Mouse (Mus musculus): ENCODE measurements around the gene Cacna1e. TPM values are rescaled to one million over a fixed set of nuclear protein-coding genes. Genes with fewer than 3 reads are reported as not detected.

The Cacna1e gene
- polyA plus RNA-seq, 1 experiment from 2014 or later: 0.12 TPM

DNA sequence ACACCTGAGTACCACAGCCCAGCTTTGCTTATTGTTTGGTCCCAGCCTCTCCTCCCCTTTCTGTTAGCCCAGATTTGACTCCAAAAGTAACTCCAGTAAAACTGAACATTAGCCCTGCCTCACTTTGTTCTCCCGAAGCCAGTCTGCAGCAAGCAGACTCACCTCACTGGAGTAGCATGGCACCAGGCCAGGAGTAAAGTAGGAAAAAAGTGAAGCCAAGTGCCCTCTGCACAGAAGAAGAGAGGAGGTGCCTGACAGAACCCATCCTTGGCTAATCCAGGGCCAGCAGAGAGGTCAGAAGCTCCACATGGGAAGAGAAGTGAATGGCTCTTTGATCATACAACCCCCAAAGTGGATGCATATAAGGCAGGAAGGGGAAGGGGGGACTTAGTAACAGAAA is 100.8 kb downstream of the Cacna1e start:
- no peak overlapping the region for H3K4me2 ChIP-seq
- 69% methylated on average over 1 of the region's 1 CpGs for WGBS
- H3K36me3 ChIP-seq: no peaks in the 10 kb centered on the region

DNA sequence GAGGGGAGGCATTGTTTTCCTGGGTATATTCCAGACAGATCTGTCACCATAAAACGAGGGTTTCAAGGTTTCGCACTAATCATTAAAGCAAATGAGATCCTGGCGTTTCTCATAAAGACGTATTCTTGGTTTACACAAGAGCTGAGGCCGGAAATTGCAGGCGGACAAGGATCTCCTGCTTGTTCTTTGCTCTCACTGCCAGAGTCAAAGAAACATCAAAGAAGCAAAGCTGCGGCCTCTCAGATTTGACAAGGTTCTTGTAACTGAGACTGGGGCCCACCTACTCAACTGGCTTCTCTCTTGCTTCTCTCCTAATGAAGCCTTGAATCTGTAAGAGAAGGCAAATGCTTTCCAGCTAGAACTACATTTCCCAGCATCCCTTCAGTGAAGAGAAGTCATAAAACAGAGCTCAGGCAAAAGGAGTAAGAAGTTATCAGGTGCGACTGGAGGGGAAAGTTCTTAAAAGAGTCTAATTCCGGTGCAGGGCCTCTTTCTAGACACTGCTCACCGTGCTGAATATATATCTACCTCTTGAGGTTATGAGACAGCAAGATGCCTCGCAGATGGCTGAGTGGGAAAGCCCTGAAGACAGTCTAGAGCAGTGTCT is 104.3 kb downstream of the Cacna1e start:
- Histone ChIP-seq H3K4me3 (no peak overlapping the region), H3K27ac (replicated peaks) (peak overlapping the region; percentile 32; the same call in 1 of the 2 replicates), H3K4me2 (no peak overlapping the region), H3K9me3 (no peaks in the 10 kb centered on the region), H3K27me3 (replicated peaks) (peaks cover 24% of the 10 kb centered on the region), H3K9ac (no peak overlapping the region), H3K4me1 (peaks cover 10% of the 10 kb centered on the region), H3K36me3 (no peaks in the 10 kb centered on the region)
- no peak for ATAC-seq (ENCODE audit: extremely low read depth, insufficient number of reproducible peaks, low FRiP score, low TSS enrichment)
- 61% methylated on average over 11 of the region's 11 CpGs for WGBS

More for the DNA sequence above, 100.8 kb downstream of the Cacna1e start:
- Histone ChIP-seq H3K27ac (replicated peaks) (no peak overlapping the region), H3K9me3 (no peaks in the 10 kb centered on the region), H3K4me1 (peaks cover 17% of the 10 kb centered on the region), H3K4me3 (no peak overlapping the region), H3K9ac (no peak overlapping the region), H3K27me3 (replicated peaks) (peaks cover 36% of the 10 kb centered on the region)
- no peak for ATAC-seq (ENCODE audit: extremely low read depth, insufficient number of reproducible peaks, low FRiP score, low TSS enrichment)

DNA sequence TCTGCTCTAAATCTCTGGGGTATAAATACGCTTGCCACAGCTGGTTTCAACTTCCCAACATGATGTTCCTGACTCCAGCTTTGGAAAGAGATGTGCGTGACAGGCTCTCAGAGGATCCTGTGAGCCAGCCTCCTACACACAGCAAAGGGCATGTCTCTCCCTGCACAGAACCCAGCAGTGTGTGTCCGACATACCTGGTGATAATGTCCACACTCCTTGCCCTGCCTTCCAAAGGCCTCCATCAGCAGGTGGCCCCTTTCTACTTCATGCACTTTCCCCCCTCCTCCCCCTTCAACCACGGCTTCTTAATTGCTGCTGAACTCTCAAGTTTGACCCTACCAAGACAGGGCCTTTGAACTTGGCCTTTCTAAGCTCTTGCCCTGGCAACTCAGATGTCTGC is 108.0 kb downstream of the Cacna1e start:
- no peaks in the 10 kb centered on the region for H3K9me3 ChIP-seq
- H3K27me3 ChIP-seq (replicated peaks): no peaks in the 10 kb centered on the region
- H3K4me3 ChIP-seq: no peak overlapping the region
- H3K4me1 ChIP-seq: peaks cover 4% of the 10 kb centered on the region; the same call in 1 of the 2 replicates
- ATAC-seq (ENCODE audit: extremely low read depth, insufficient number of reproducible peaks, low FRiP score, low TSS enrichment): no peak
- no peak overlapping the region for H3K27ac ChIP-seq (replicated peaks)
- WGBS: 61% methylated on average over 4 of the region's 4 CpGs
- no peak overlapping the region for H3K9ac ChIP-seq
- no peaks in the 10 kb centered on the region for H3K36me3 ChIP-seq
- no peak overlapping the region for H3K4me2 ChIP-seq

DNA sequence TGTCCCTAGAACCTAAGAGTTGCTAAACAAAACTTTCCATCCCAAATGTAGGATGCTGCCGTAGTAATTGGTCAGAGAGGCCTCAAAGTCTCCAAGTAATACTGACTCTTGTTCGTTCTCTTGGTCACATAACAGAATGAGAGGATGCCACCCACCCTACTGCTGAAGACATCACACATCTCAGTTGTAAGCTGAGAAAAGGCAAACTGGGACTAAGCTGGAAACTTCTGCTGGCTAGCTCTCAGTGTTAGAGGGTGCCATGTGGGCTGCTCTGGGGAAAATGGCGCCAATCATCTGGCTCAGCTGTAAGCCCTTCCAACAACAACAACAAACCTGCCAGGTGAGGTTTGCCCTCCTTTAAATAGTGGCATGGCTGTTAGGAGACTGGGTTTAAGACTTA is 109.8 kb downstream of the Cacna1e start:
- H3K36me3 ChIP-seq: no peaks in the 10 kb centered on the region
- peaks cover 4% of the 10 kb centered on the region; the same call in 1 of the 2 replicates for H3K4me1 ChIP-seq
- no peak overlapping the region for H3K27ac ChIP-seq (replicated peaks)
- H3K4me2 ChIP-seq: no peak overlapping the region
- WGBS: 79% methylated on average over 3 of the region's 3 CpGs
- no peaks in the 10 kb centered on the region for H3K9me3 ChIP-seq
- no peak overlapping the region for H3K4me3 ChIP-seq
- no peaks in the 10 kb centered on the region for H3K27me3 ChIP-seq (replicated peaks)
- ATAC-seq (ENCODE audit: extremely low read depth, insufficient number of reproducible peaks, low FRiP score, low TSS enrichment): no peak
- no peak overlapping the region for H3K9ac ChIP-seq

DNA sequence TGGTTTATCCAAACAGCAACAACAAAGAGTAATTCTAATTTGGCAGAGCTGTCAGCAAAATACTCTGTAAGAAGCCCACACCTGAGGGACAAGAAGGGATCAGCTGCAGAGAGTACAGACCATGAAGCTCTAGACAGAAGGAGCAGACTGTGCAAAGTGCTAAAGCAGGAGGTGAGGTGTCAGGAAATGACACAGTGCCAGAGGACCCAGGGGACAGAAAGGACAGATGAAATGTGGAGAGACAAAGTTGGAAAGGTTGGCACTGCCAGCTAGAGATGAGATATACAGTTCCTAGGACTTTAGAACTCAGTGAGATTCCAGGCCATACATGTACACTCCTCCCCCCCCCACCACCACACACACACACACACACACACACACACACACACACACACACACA is 113.2 kb downstream of the Cacna1e start:
- Histone ChIP-seq H3K4me3 (no peak overlapping the region), H3K27me3 (replicated peaks) (no peaks in the 10 kb centered on the region), H3K27ac (replicated peaks) (no peak overlapping the region), H3K36me3 (no peaks in the 10 kb centered on the region), H3K9ac (no peak overlapping the region), H3K9me3 (no peaks in the 10 kb centered on the region), H3K4me1 (no peaks in the 10 kb centered on the region), H3K4me2 (no peak overlapping the region)
- no peak for ATAC-seq (ENCODE audit: extremely low read depth, insufficient number of reproducible peaks, low FRiP score, low TSS enrichment)

DNA sequence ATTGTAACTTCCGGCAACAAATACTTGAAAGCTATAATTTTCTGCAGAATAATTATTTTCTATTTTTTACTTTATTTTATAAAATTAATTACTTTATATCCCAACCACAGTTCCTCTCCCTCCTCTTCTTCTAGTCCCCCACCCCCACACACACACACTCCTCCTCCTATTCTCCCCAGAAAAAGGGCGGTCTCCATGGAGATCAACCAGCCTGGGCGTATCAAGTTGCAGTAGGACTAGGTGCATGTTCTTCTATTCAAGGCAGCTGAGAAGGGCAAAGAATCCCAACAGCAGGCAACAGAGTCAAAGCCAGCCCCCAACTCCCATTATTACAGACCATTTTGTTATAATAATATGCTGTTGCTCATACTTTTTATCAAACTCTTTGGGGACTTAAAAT is 113.8 kb downstream of the Cacna1e start:
- no peak for ATAC-seq (ENCODE audit: extremely low read depth, insufficient number of reproducible peaks, low FRiP score, low TSS enrichment)
- Histone ChIP-seq H3K9me3 (no peaks in the 10 kb centered on the region), H3K4me2 (no peak overlapping the region), H3K9ac (no peak overlapping the region), H3K4me3 (no peak overlapping the region), H3K36me3 (no peaks in the 10 kb centered on the region), H3K27me3 (replicated peaks) (no peaks in the 10 kb centered on the region), H3K27ac (replicated peaks) (no peak overlapping the region), H3K4me1 (no peaks in the 10 kb centered on the region)
- 44% methylated on average over 3 of the region's 3 CpGs for WGBS

DNA sequence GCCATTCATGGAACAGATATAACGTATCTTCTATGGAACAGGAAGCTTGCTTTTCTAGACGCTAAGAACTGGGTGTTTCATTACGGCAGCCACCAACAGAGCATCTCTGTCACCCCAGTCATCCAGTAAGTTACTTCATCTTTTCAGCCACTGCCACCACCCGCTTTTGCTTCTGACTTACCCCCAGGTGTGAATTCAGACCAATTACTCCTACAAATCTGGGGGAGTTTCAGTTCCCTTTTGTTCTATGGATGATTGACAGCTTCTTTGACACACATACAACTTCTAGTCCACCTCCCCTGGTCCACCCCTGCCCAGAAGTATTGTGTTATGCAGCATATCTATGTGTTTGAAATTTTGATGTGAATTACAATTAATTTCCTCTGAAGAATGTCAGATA is 121.2 kb downstream of the Cacna1e start:
- H3K4me2 ChIP-seq: no peak overlapping the region
- H3K27me3 ChIP-seq (replicated peaks): no peaks in the 10 kb centered on the region
- H3K9ac ChIP-seq: no peak overlapping the region
- H3K9me3 ChIP-seq: no peaks in the 10 kb centered on the region
- WGBS: 71% methylated on average over 4 of the region's 4 CpGs
- H3K27ac ChIP-seq (replicated peaks): no peak overlapping the region
- no peaks in the 10 kb centered on the region for H3K36me3 ChIP-seq
- H3K4me3 ChIP-seq: no peak overlapping the region
- no peaks in the 10 kb centered on the region for H3K4me1 ChIP-seq
- no peak for ATAC-seq (ENCODE audit: extremely low read depth, insufficient number of reproducible peaks, low FRiP score, low TSS enrichment)

DNA sequence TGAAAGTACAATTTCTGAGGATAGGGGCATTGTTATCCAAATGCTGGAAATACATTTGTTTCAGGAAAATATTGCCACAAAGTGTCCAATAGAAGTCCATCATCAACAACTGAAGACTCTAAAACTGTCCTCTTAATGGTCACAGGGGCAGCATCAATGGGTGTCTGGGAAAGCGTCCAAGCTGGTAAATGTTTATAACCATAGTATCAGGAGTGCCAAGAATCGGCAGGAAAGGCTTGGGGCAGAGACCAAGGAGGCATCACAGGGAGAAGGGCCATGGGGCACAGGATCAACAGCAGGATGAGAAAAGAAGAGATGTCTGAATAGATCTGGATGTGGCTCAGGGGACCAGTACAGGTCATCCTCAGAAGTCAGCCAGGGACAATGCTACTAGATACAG is 132.2 kb downstream of the Cacna1e start:
- Histone ChIP-seq H3K4me3 (no peak overlapping the region), H3K4me2 (no peak overlapping the region), H3K36me3 (no peaks in the 10 kb centered on the region), H3K9me3 (no peaks in the 10 kb centered on the region), H3K9ac (no peak overlapping the region), H3K27ac (replicated peaks) (no peak overlapping the region), H3K4me1 (no peaks in the 10 kb centered on the region), H3K27me3 (replicated peaks) (peaks cover 12% of the 10 kb centered on the region; the same call in 1 of the 2 replicates)
- 68% methylated on average over 2 of the region's 2 CpGs for WGBS
- ATAC-seq (ENCODE audit: extremely low read depth, insufficient number of reproducible peaks, low FRiP score, low TSS enrichment): no peak

DNA sequence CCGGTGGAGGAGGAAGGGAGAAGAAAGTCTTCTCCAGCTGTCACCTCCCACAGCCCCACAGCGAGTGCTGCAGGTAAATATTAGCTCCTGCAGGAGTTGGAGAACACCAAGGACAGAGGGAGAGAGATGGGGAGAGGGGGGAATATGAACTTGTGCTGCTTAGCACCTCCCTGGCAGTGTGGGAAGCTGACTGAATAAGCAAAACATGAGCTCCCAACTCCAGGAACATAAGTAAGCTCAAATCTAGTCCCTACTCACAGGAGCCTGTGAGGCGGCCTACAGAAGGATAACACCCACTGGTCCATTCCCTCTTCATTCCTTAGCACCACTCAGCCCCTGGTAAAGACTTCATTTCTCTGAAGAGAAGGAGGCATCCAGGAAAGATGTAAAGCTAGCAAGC is 135.8 kb downstream of the Cacna1e start:
- Histone ChIP-seq H3K9me3 (no peaks in the 10 kb centered on the region), H3K9ac (no peak overlapping the region), H3K27ac (replicated peaks) (no peak overlapping the region), H3K4me2 (no peak overlapping the region), H3K4me1 (no peaks in the 10 kb centered on the region), H3K36me3 (no peaks in the 10 kb centered on the region), H3K27me3 (replicated peaks) (peaks cover 11% of the 10 kb centered on the region; the same call in 1 of the 2 replicates), H3K4me3 (no peak overlapping the region)
- 63% methylated on average over 3 of the region's 3 CpGs for WGBS
- no peak for ATAC-seq (ENCODE audit: extremely low read depth, insufficient number of reproducible peaks, low FRiP score, low TSS enrichment)

DNA sequence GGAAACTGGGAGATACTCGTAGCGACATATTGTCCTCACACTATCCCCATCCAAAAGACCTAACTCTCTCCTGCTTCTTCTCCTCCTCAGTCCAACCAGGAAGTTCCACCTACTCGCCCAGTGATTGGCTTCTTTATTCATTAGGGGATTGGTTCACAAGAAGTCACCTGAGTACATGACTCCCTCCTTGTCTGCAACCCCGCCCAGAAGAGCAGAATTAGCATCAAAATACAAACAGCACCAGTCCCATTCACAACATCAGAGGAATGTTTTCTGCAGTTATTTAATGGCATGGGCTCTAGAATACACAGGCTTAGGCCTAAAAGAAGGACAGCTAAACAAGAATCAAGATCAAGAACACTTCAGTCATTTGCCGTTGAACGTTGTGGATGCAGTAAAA is 139.1 kb downstream of the Cacna1e start:
- H3K4me3 ChIP-seq: no peak overlapping the region
- no peak for ATAC-seq (ENCODE audit: extremely low read depth, insufficient number of reproducible peaks, low FRiP score, low TSS enrichment)

DNA sequence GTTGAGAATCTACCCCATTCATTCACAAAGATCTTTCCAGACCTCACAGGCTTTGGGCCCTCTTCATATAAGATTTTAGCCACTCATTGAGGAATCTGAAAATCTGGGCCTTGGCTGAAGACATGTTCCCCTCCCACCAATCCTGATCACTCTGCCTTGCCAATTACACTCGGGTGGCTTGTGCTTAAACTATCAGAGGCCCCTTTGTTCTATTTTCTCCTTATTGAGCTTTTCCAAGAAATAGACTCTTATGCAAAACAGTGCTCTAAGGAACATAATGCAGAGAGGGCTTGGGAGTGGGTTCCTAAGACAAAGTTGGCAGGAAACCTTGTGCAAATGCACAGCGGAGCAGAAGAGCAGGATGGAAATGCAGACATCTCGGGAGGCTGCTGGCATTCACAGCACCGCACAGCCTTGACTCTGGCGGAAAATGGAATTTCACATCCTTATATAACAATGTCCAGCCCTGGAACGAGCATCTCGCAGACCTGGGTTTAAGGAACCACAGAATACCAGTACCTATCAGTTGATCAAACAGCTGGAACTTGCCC is 153.8 kb downstream of the Cacna1e start:
- H3K36me3 ChIP-seq: no peaks in the 10 kb centered on the region
- 62% methylated on average over 7 of the region's 7 CpGs for WGBS
- no peaks in the 10 kb centered on the region for H3K9me3 ChIP-seq
- H3K27ac ChIP-seq (replicated peaks): no peak overlapping the region
- H3K4me1 ChIP-seq: peaks cover 10% of the 10 kb centered on the region
- H3K9ac ChIP-seq: no peak overlapping the region
- no peak overlapping the region for H3K4me2 ChIP-seq
- no peak for ATAC-seq (ENCODE audit: extremely low read depth, insufficient number of reproducible peaks, low FRiP score, low TSS enrichment)
- peaks cover 70% of the 10 kb centered on the region for H3K27me3 ChIP-seq (replicated peaks)
- H3K4me3 ChIP-seq: no peak overlapping the region

More for the DNA sequence above, 139.1 kb downstream of the Cacna1e start:
- Histone ChIP-seq H3K27me3 (replicated peaks) (no peaks in the 10 kb centered on the region), H3K36me3 (no peaks in the 10 kb centered on the region), H3K9ac (no peak overlapping the region), H3K4me1 (no peaks in the 10 kb centered on the region), H3K4me2 (no peak overlapping the region), H3K9me3 (no peaks in the 10 kb centered on the region), H3K27ac (replicated peaks) (no peak overlapping the region)
- WGBS: 77% methylated on average over 6 of the region's 6 CpGs

DNA sequence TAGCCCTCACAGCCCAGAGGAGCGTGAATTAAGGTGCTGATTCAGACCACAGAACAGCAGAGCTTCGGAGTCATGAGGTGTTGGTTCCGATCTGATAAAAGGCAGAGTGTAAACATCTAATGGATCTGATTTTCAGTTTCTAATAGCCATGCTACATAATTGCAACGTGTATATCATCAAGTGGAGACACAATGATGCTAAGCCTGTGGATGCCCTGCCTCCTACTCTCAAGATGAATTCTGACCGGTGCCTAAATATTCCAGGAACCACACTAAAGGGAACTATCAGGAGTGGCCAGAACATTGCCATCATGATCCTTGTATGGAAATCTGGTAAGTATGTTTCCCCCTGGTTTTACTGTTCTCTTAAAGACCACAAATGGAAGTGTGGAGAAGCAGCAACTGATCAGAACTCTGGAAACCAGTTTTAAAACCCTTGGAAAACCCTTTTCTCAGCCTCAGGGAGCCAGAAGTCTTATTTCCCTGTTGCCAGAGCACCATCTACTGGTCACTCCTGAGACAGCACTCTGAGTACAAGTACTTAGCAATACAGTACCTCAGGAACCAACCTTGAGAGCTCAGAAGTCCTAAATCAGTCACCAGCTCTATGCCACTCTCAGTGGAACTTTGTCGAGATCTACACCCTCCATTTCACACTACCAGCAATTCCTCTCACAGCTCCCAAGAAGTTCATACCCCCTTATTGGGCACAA is 154.9 kb downstream of the Cacna1e start:
- H3K4me3 ChIP-seq: no peak overlapping the region

More for the DNA sequence above, 154.9 kb downstream of the Cacna1e start:
- no peak overlapping the region for H3K9ac ChIP-seq
- H3K27me3 ChIP-seq (replicated peaks): peaks cover 80% of the 10 kb centered on the region
- H3K36me3 ChIP-seq: no peaks in the 10 kb centered on the region
- ATAC-seq (ENCODE audit: extremely low read depth, insufficient number of reproducible peaks, low FRiP score, low TSS enrichment): no peak
- 49% methylated on average over 6 of the region's 6 CpGs for WGBS
- no peaks in the 10 kb centered on the region for H3K9me3 ChIP-seq
- H3K4me1 ChIP-seq: peaks cover 10% of the 10 kb centered on the region
- no peak overlapping the region for H3K4me2 ChIP-seq
- no peak overlapping the region for H3K27ac ChIP-seq (replicated peaks)

Measured in heart, embryonic 13.5 days (tissue).